ENCODE assay signal across 7 mouse cellular contexts in the genomic region with DNA sequence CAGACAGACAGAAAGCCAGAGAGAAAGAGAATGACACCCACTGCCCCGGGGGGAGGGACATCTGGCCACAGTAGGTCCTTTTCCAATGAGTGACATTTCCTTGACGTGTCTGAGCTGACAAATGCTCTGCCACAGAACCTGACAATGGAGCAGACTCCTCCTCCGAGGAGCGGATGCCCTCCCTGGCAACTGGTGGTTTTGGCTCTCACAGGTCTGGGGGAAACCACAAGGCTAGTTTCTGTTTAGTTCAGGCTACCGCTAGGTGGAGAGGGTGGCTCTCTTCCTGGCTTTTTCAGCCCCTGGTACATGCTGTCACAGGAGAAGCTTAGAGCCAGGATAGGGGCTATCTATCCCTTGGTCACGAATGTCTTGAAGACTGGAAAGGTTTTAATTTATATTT.
A peak's percentile ranks its signal among the peaks of the same experiment; 100 is the strongest.
DNase-seq lines count a peak whose midpoint lies in the region; ATAC-seq and TF ChIP-seq lines count a peak whose summit lies in the region.

No protein-coding gene starts in this region.

- TF ChIP-seq POLR2A in MEL (IDR thresholded peaks at IDR 0.05; ENCODE audit: control insufficient read depth in 1 of 2, insufficient read depth in 1 of 2, low read depth in 1 of 2, low read length in 2 of 2, poor library complexity in 1 of 2): no peak
- TF ChIP-seq POLR2A in bone marrow, adult 2 months (IDR thresholded peaks at IDR 0.05; ENCODE audit: borderline replicate concordance, control insufficient read depth, low read depth, low read length): no peak
- TF ChIP-seq POLR2A in spleen, adult 2 months (IDR thresholded peaks at IDR 0.05; ENCODE audit: low read depth, low read length): no peak

- H3K27ac ChIP-seq in MEL (ENCODE audit: control insufficient read depth, low read depth, low read length): no peak overlapping the region
- no peak overlapping the region for H3K27ac ChIP-seq in bone marrow, adult 2 months (ENCODE audit: control insufficient read depth, insufficient read depth, low read depth, low read length, poor library complexity)
- peak overlapping the region; percentile 15; the same call in 1 of the 2 replicates for H3K27ac ChIP-seq in spleen, adult 2 months (ENCODE audit: insufficient read depth, low read length)

- peak; percentile 67 for DNase-seq in MEL (ENCODE audit: low read depth, low spot score)
- peak; percentile 32 for DNase-seq in gastrocnemius, postnatal 10 days
- DNase-seq in induced T-regulatory cell, adult 2 months (ENCODE audit: low read depth): peak; percentile 95
- DNase-seq in left cerebral cortex, postnatal 36 days (ENCODE audit: low spot score in 2 of 2): peak; percentile 22 to 23
- peak; percentile 64 to 80 for DNase-seq in spleen, adult 2 months (ENCODE audit: low read depth in 1 of 2, low spot score in 2 of 2)

- H3K27me3 ChIP-seq in MEL (ENCODE audit: control insufficient read depth in 1 of 2, insufficient read depth in 2 of 2, low read length in 2 of 2): no peaks in the 10 kb centered on the region; a peak in 1 of 4 replicates
- no peaks in the 10 kb centered on the region for H3K27me3 ChIP-seq in spleen, adult 2 months (ENCODE audit: control insufficient read depth, insufficient read depth, low read length)

- peak overlapping the region; percentile 2 to 5; a peak in 2 of 4 replicates for H3K4me3 ChIP-seq in MEL (ENCODE audit: control insufficient read depth in 1 of 2, insufficient read depth in 1 of 2, low read depth in 2 of 2, low read length in 2 of 2)
- peak overlapping the region; percentile 21 for H3K4me3 ChIP-seq in bone marrow, adult 2 months (replicated peaks; ENCODE audit: control insufficient read depth, low read depth, low read length)
- no peak overlapping the region for H3K4me3 ChIP-seq in spleen, adult 2 months (ENCODE audit: extremely low read depth, insufficient read depth, insufficient read length)

- peak; percentile 61 for TF ChIP-seq RAD21 in MEL (IDR thresholded peaks at IDR 0.05; ENCODE audit: low read depth, low read length)

- ATAC-seq in megakaryocyte-erythroid progenitor cell, adult 5-6 weeks (replicated peaks; ENCODE audit: low FRiP score, low TSS enrichment, poor library complexity, severe bottlenecking): peak; percentile 92

- H3K36me3 ChIP-seq in MEL (ENCODE audit: control insufficient read depth in 1 of 2, insufficient read depth in 2 of 2, low read length in 2 of 2): no peaks in the 10 kb centered on the region
- H3K36me3 ChIP-seq in spleen, adult 2 months (ENCODE audit: control insufficient read depth, insufficient read depth, low read length): no peaks in the 10 kb centered on the region

- no peak for TF ChIP-seq EP300 in MEL (IDR thresholded peaks at IDR 0.05; ENCODE audit: low read depth in 1 of 2, low read length in 2 of 2)

- under 1% methylated on average over 6 of the region's 6 CpGs for WGBS in bone marrow, adult 2 months
- 2% methylated on average over 6 of the region's 6 CpGs for WGBS in spleen, adult 2 months

- no peaks in the 10 kb centered on the region for H3K79me2 ChIP-seq in MEL (ENCODE audit: control insufficient read depth, insufficient read depth, low read length, poor library complexity)

- no peak overlapping the region for H3K9ac ChIP-seq in MEL (ENCODE audit: control insufficient read depth, low read depth, low read length, poor library complexity, severe bottlenecking)

- intact Hi-C loops in left cerebral cortex, postnatal 36 days (cut with DNase I): no loop called here

- TF ChIP-seq CTCF in MEL (IDR thresholded peaks at IDR 0.05 in 2 of 3, conservative IDR thresholded peaks at IDR 0.05 in 1 of 3; ENCODE audit: control insufficient read depth in 1 of 3, insufficient read depth in 1 of 3, low read depth in 2 of 3, low read length in 3 of 3, poor library complexity in 1 of 3, severe bottlenecking in 1 of 3): peak; percentile 38 to 64 (median 39)
- peak; percentile 46; the same call in 1 of the 2 replicates for TF ChIP-seq CTCF in bone marrow, adult 2 months (IDR thresholded peaks at IDR 0.05; ENCODE audit: control insufficient read depth, insufficient read depth, low read length)
- peak; percentile 58; the same call in 1 of the 2 replicates for TF ChIP-seq CTCF in spleen, adult 2 months (IDR thresholded peaks at IDR 0.05; ENCODE audit: extremely low read depth, insufficient read depth, insufficient read length, insufficient replicate concordance)

- no peaks in the 10 kb centered on the region for H3K4me1 ChIP-seq in MEL (ENCODE audit: control insufficient read depth in 1 of 2, insufficient read depth in 2 of 2, low read length in 2 of 2)
- peaks cover 7% of the 10 kb centered on the region for H3K4me1 ChIP-seq in bone marrow, adult 2 months (ENCODE audit: control insufficient read depth, insufficient read depth, low read length)
- H3K4me1 ChIP-seq in spleen, adult 2 months (ENCODE audit: control insufficient read depth, insufficient read depth, insufficient read length): peaks cover 16% of the 10 kb centered on the region; the same call in 1 of the 2 replicates

- H3K9me3 ChIP-seq in MEL (replicated peaks; ENCODE audit: insufficient read depth, low read length): no peaks in the 10 kb centered on the region

TF ChIP-seq in MEL, 35 proteins besides CTCF, POLR2A, EP300 and RAD21:
- TF ChIP-seq ZC3H11A (IDR thresholded peaks at IDR 0.05; ENCODE audit: low read depth, low read length): peak; percentile 41
- 0 out of 2 replicates have a peak, but pooled peaks have one; percentile 25 for TF ChIP-seq SIN3A (IDR thresholded peaks at IDR 0.05; ENCODE audit: low read length)
- TF ChIP-seq KAT2A (conservative IDR thresholded peaks at IDR 0.05; ENCODE audit: low read depth, low read length): no peak
- TF ChIP-seq SMC3 (IDR thresholded peaks at IDR 0.05; ENCODE audit: low read depth, low read length): peak; percentile 68

Comparison
In these comparisons a context has a peak if more than half of its experiments do, and no peak if none do; other contexts are left out.
1. DNase-seq: peak in every context shown above with its lines; median percentile 95 in induced T-regulatory cell, adult 2 months; 72 in spleen, adult 2 months; 67 in MEL; 32 in gastrocnemius, postnatal 10 days; 22 in left cerebral cortex, postnatal 36 days.